ENCODE assay signal across 8 mouse cellular contexts in genomic region chr7:132812619-132813415, GRCm38 (mm10). TPM values are rescaled to one million over a fixed set of nuclear protein-coding genes. Genes with fewer than 3 reads are reported as not detected.
DNase-seq lines count a peak whose midpoint lies in the region; ATAC-seq and TF ChIP-seq lines count a peak whose summit lies in the region.

No protein-coding gene starts in this region.

- H3K4me1 ChIP-seq in forebrain, embryonic 13.5 days = peaks cover 71% of the 10 kb centered on the region
- H3K4me1 ChIP-seq in hindbrain, embryonic 12.5 days = peaks cover 53% of the 10 kb centered on the region
- H3K4me1 ChIP-seq in limb, embryonic 15.5 days = peaks cover 55% of the 10 kb centered on the region
- H3K4me1 ChIP-seq in midbrain, embryonic 13.5 days (replicated peaks) = peaks cover 61% of the 10 kb centered on the region
- peaks cover 29% of the 10 kb centered on the region for H3K4me1 ChIP-seq in stomach, embryonic 15.5 days

- intact Hi-C loops in left cerebral cortex, adult 2 months (cut with DNase I) = loop anchor here (2.0 to 5.0 kb wide), 4 partner anchors 39 to 309 kb away; partner anchors contain the start of genes Ctbp2, Eef1akmt2, Fgfr2 and Oat

- peak overlapping the region; percentile 88 for H3K4me3 ChIP-seq in left cerebral cortex, adult 2 months
- H3K4me3 ChIP-seq in forebrain, embryonic 13.5 days = peak overlapping the region; percentile 77
- peak overlapping the region; percentile 73 for H3K4me3 ChIP-seq in hindbrain, embryonic 12.5 days
- peak overlapping the region; percentile 78 for H3K4me3 ChIP-seq in limb, embryonic 15.5 days
- H3K4me3 ChIP-seq in midbrain, embryonic 13.5 days (replicated peaks) = peak overlapping the region; percentile 76
- peak overlapping the region; percentile 72 for H3K4me3 ChIP-seq in stomach, embryonic 15.5 days (replicated peaks)

- DNase-seq in left cerebral cortex, adult 2 months (ENCODE audit: extremely low spot score in 1 of 2, low spot score in 2 of 2) = peak; percentile 43 to 56
- no peak for DNase-seq in left cerebral cortex, adult 9 months (ENCODE audit: low spot score in 2 of 2)
- DNase-seq in c-Kit-positive CD71-positive TER-119-positive erythroid progenitor cells, embryonic 14.5 days (ENCODE audit: low spot score) = peak; percentile 44

- no peaks in the 10 kb centered on the region for H3K27me3 ChIP-seq in forebrain, embryonic 13.5 days
- no peaks in the 10 kb centered on the region for H3K27me3 ChIP-seq in hindbrain, embryonic 12.5 days
- no peaks in the 10 kb centered on the region for H3K27me3 ChIP-seq in limb, embryonic 15.5 days
- no peaks in the 10 kb centered on the region for H3K27me3 ChIP-seq in midbrain, embryonic 13.5 days
- no peaks in the 10 kb centered on the region for H3K27me3 ChIP-seq in stomach, embryonic 15.5 days (replicated peaks)

- peak overlapping the region; percentile 72 for H3K4me2 ChIP-seq in forebrain, embryonic 13.5 days
- H3K4me2 ChIP-seq in hindbrain, embryonic 12.5 days (replicated peaks) = peak overlapping the region; percentile 76
- peak overlapping the region; percentile 89 for H3K4me2 ChIP-seq in limb, embryonic 15.5 days
- H3K4me2 ChIP-seq in midbrain, embryonic 13.5 days (replicated peaks) = peak overlapping the region; percentile 84
- H3K4me2 ChIP-seq in stomach, embryonic 15.5 days = peak overlapping the region; percentile 83

- ATAC-seq in forebrain, embryonic 13.5 days = peak; percentile 25
- ATAC-seq in hindbrain, embryonic 12.5 days (ENCODE audit: low FRiP score) = peak; percentile 47; the same call in 1 of the 2 replicates
- ATAC-seq in limb, embryonic 15.5 days (ENCODE audit: insufficient number of reproducible peaks, low FRiP score, low TSS enrichment, low read depth) = peak; percentile 49; the same call in 1 of the 2 replicates
- ATAC-seq in midbrain, embryonic 13.5 days = peak; percentile 15
- ATAC-seq in stomach, embryonic 15.5 days (ENCODE audit: insufficient read depth, low FRiP score, low read depth) = peak; percentile 16; the same call in 1 of the 2 replicates

- H3K9me3 ChIP-seq in forebrain, embryonic 13.5 days (replicated peaks) = no peaks in the 10 kb centered on the region
- no peaks in the 10 kb centered on the region for H3K9me3 ChIP-seq in hindbrain, embryonic 12.5 days (replicated peaks)
- no peaks in the 10 kb centered on the region for H3K9me3 ChIP-seq in limb, embryonic 15.5 days
- H3K9me3 ChIP-seq in midbrain, embryonic 13.5 days = no peaks in the 10 kb centered on the region
- H3K9me3 ChIP-seq in stomach, embryonic 15.5 days = no peaks in the 10 kb centered on the region

- H3K36me3 ChIP-seq in forebrain, embryonic 13.5 days (ENCODE audit: poor library complexity, severe bottlenecking) = no peaks in the 10 kb centered on the region
- no peaks in the 10 kb centered on the region for H3K36me3 ChIP-seq in hindbrain, embryonic 12.5 days
- no peaks in the 10 kb centered on the region for H3K36me3 ChIP-seq in limb, embryonic 15.5 days
- no peaks in the 10 kb centered on the region for H3K36me3 ChIP-seq in midbrain, embryonic 13.5 days
- H3K36me3 ChIP-seq in stomach, embryonic 15.5 days = no peaks in the 10 kb centered on the region

- peak overlapping the region; percentile 90 for H3K27ac ChIP-seq in left cerebral cortex, adult 2 months
- peak overlapping the region; percentile 95 for H3K27ac ChIP-seq in forebrain, embryonic 13.5 days
- H3K27ac ChIP-seq in hindbrain, embryonic 12.5 days = peak overlapping the region; percentile 88
- H3K27ac ChIP-seq in limb, embryonic 15.5 days = peak overlapping the region; percentile 95
- peak overlapping the region; percentile 90 for H3K27ac ChIP-seq in midbrain, embryonic 13.5 days
- H3K27ac ChIP-seq in stomach, embryonic 15.5 days = peak overlapping the region; percentile 87

- TF ChIP-seq CTCF in left cerebral cortex, adult 2 months (IDR thresholded peaks at IDR 0.05) = no peak

- under 1% methylated on average over 58 of the region's 59 CpGs for WGBS in forebrain, embryonic 13.5 days
- under 1% methylated on average over 59 of the region's 59 CpGs for WGBS in hindbrain, embryonic 12.5 days
- WGBS in limb, embryonic 15.5 days = under 1% methylated on average over 58 of the region's 59 CpGs
- WGBS in midbrain, embryonic 13.5 days = under 1% methylated on average over 59 of the region's 59 CpGs
- WGBS in stomach, embryonic 15.5 days = under 1% methylated on average over 59 of the region's 59 CpGs

- peak overlapping the region; percentile 92 for H3K9ac ChIP-seq in forebrain, embryonic 13.5 days
- H3K9ac ChIP-seq in hindbrain, embryonic 12.5 days = peak overlapping the region; percentile 81
- peak overlapping the region; percentile 76 for H3K9ac ChIP-seq in limb, embryonic 15.5 days
- peak overlapping the region; percentile 87 for H3K9ac ChIP-seq in midbrain, embryonic 13.5 days (replicated peaks)
- H3K9ac ChIP-seq in stomach, embryonic 15.5 days = peak overlapping the region; percentile 67

RNA-seq across cellular contexts. Expression of gene Fam53b, which starts 0.9 kb away (rescaled TPM):
- 10 to 100 TPM; 57.1 to 75.2 TPM for total RNA-seq in left cerebral cortex, adult 2 months (2021)
- polyA plus RNA-seq in forebrain, embryonic 13.5 days (2015; fragmentation: Nextera tagmentation; extraction: Ambion mirVana) = 31.1 and 33.9 TPM in 2 replicates
- polyA plus RNA-seq in hindbrain, embryonic 12.5 days (2016; fragmentation: Nextera tagmentation; extraction: Ambion mirVana) = 22.7 and 25.3 TPM in 2 replicates
- 18.5 and 20.2 TPM in 2 replicates for polyA plus RNA-seq in limb, embryonic 15.5 days (2015; fragmentation: Nextera tagmentation; extraction: Ambion mirVana)
- 21.7 and 23.4 TPM in 2 replicates for polyA plus RNA-seq in midbrain, embryonic 13.5 days (2015; fragmentation: Nextera tagmentation; extraction: Ambion mirVana)
- 15.5 and 17.3 TPM in 2 replicates for polyA plus RNA-seq in stomach, embryonic 15.5 days (2015; fragmentation: Nextera tagmentation; extraction: Ambion mirVana)

RNA-seq across cellular contexts. Expression of gene Eef1akmt2, which starts 39.7 kb away (rescaled TPM):
- 10 to 100 TPM; 33.2 to 33.8 TPM for total RNA-seq in left cerebral cortex, adult 2 months (2021)
- 105 and 115 TPM in 2 replicates for polyA plus RNA-seq in forebrain, embryonic 13.5 days (2015; fragmentation: Nextera tagmentation; extraction: Ambion mirVana)
- polyA plus RNA-seq in hindbrain, embryonic 12.5 days (2016; fragmentation: Nextera tagmentation; extraction: Ambion mirVana) = 75.0 and 87.3 TPM in 2 replicates
- 63.2 and 65.9 TPM in 2 replicates for polyA plus RNA-seq in limb, embryonic 15.5 days (2015; fragmentation: Nextera tagmentation; extraction: Ambion mirVana)
- polyA plus RNA-seq in midbrain, embryonic 13.5 days (2015; fragmentation: Nextera tagmentation; extraction: Ambion mirVana) = 95.7 and 98.9 TPM in 2 replicates
- 62.3 and 63.3 TPM in 2 replicates for polyA plus RNA-seq in stomach, embryonic 15.5 days (2015; fragmentation: Nextera tagmentation; extraction: Ambion mirVana)

RNA-seq across cellular contexts. Expression of gene Abraxas2, which starts 46.2 kb away (rescaled TPM):
- 10 to 100 TPM; 26.6 to 27.6 TPM for total RNA-seq in left cerebral cortex, adult 2 months (2021)
- 42.5 and 43.5 TPM in 2 replicates for polyA plus RNA-seq in forebrain, embryonic 13.5 days (2015; fragmentation: Nextera tagmentation; extraction: Ambion mirVana)
- polyA plus RNA-seq in hindbrain, embryonic 12.5 days (2016; fragmentation: Nextera tagmentation; extraction: Ambion mirVana) = 35.8 and 36.2 TPM in 2 replicates
- 37.5 and 38.5 TPM in 2 replicates for polyA plus RNA-seq in limb, embryonic 15.5 days (2015; fragmentation: Nextera tagmentation; extraction: Ambion mirVana)
- polyA plus RNA-seq in midbrain, embryonic 13.5 days (2015; fragmentation: Nextera tagmentation; extraction: Ambion mirVana) = 37.1 and 41.8 TPM in 2 replicates
- 34.5 and 34.6 TPM in 2 replicates for polyA plus RNA-seq in stomach, embryonic 15.5 days (2015; fragmentation: Nextera tagmentation; extraction: Ambion mirVana)

Comparison
In these comparisons a context has a peak if more than half of its experiments do, and no peak if none do; other contexts are left out.
1. DNase-seq: peak in left cerebral cortex, adult 2 months (2 of 2) and c-Kit-positive CD71-positive TER-119-positive erythroid progenitor cells, embryonic 14.5 days (single experiment); none in left cerebral cortex, adult 9 months (0 of 2).
2. Peak in every context shown above with its lines, with median percentiles within 50 percentile points of each other: H3K27ac ChIP-seq, H3K4me3 ChIP-seq, ATAC-seq, H3K4me2 ChIP-seq and H3K9ac ChIP-seq.